Mouse (Mus musculus): ENCODE data around the gene Lsm14b. TPM values are rescaled to one million over a fixed set of nuclear protein-coding genes. Genes with fewer than 3 reads are reported as not detected.

Gene Lsm14b
- total and polyA plus RNA-seq, 3 experiments, result 34.2 to 44.4 TPM; not detected in 1

GRCm38 (mm10) chr2:180084565-180084964 lies 59.8 kb downstream of the Lsm14b start:
- Histone ChIP-seq H3K9me3 (replicated peaks; ENCODE audit: insufficient read depth, low read length) (no peaks in the 10 kb centered on the region), H3K79me2 (ENCODE audit: control insufficient read depth, insufficient read depth, low read length, poor library complexity) (no peaks in the 10 kb centered on the region), H3K4me3 (ENCODE audit: control insufficient read depth in 1 of 2, insufficient read depth in 1 of 2, low read depth in 2 of 2, low read length in 2 of 2) (no peak overlapping the region), H3K36me3 (ENCODE audit: control insufficient read depth in 1 of 2, insufficient read depth in 2 of 2, low read length in 2 of 2) (no peaks in the 10 kb centered on the region), H3K9ac (ENCODE audit: control insufficient read depth, low read depth, low read length, poor library complexity, severe bottlenecking) (no peak overlapping the region), H3K27me3 (ENCODE audit: control insufficient read depth in 1 of 2, insufficient read depth in 2 of 2, low read length in 2 of 2) (no peaks in the 10 kb centered on the region), H3K27ac (ENCODE audit: control insufficient read depth, low read depth, low read length) (no peak overlapping the region), H3K4me1 (ENCODE audit: control insufficient read depth in 1 of 2, insufficient read depth in 2 of 2, low read length in 2 of 2) (no peaks in the 10 kb centered on the region)
- TF ChIP-seq USF2 (IDR thresholded peaks at IDR 0.05; ENCODE audit: borderline replicate concordance in 1 of 2, insufficient read depth in 1 of 2, low read depth in 1 of 2, low read length in 2 of 2) (no peak), ETS1 (IDR thresholded peaks at IDR 0.05; ENCODE audit: low read depth, low read length) (no peak), POLR2AphosphoS5 (IDR thresholded peaks at IDR 0.05; ENCODE audit: borderline replicate concordance, low read depth, low read length) (no peak), ZMIZ1 (IDR thresholded peaks at IDR 0.05; ENCODE audit: low read depth, low read length) (no peak), CHD1 (IDR thresholded peaks at IDR 0.05; ENCODE audit: low read depth, low read length) (no peak), SIN3A (IDR thresholded peaks at IDR 0.05; ENCODE audit: low read length) (no peak), MAX (IDR thresholded peaks at IDR 0.05; ENCODE audit: low read length) (no peak), TBP (IDR thresholded peaks at IDR 0.05; ENCODE audit: low read depth, low read length) (no peak), POLR2AphosphoS2 (IDR thresholded peaks at IDR 0.05; ENCODE audit: low read length) (no peak), MAZ (IDR thresholded peaks at IDR 0.05; ENCODE audit: low read depth, low read length) (no peak)
- DNase-seq (ENCODE audit: low read depth, low spot score), result no peak

Other genes starting within 250 kb of the Lsm14b start
- gene Taf4, start 48.3 kb upstream of the Lsm14b start, total RNA-seq (2012; rRNA removed), result 6.3 and 9.9 TPM in 2 replicates
- gene Taf4, start 48.3 kb upstream of the Lsm14b start, polyA plus RNA-seq (2012; ENCODE audit: insufficient read depth in 1 of 2, insufficient read length in 2 of 2, low read depth in 1 of 2, low replicate concordance in 2 of 2, missing spikeins in 1 of 2), result 10 to 100 TPM in 1 of 2 experiments, not detected in 1; 21.8 TPM
- gene Psma7, start 17.4 kb downstream of the Lsm14b start, total RNA-seq (2012; rRNA removed), result 515 and 606 TPM in 2 replicates
- gene Psma7, start 17.4 kb downstream of the Lsm14b start, polyA plus RNA-seq (2012; ENCODE audit: insufficient read depth in 1 of 2, insufficient read length in 2 of 2, low read depth in 1 of 2, low replicate concordance in 2 of 2, missing spikeins in 1 of 2), result 100 to 1,000 TPM; 394 to 458 TPM
- 2.8 and 3.1 TPM in 2 replicates for gene Ss18l1, start 17.5 kb downstream of the Lsm14b start, total RNA-seq (2012; rRNA removed)
- 1 to 10 TPM in 1 of 2 experiments, not detected in 1; 4.3 TPM for gene Ss18l1, start 17.5 kb downstream of the Lsm14b start, polyA plus RNA-seq (2012; ENCODE audit: insufficient read depth in 1 of 2, insufficient read length in 2 of 2, low read depth in 1 of 2, low replicate concordance in 2 of 2, missing spikeins in 1 of 2)
- gene Mtg2, start 45.6 kb downstream of the Lsm14b start, total RNA-seq (2012; rRNA removed), result 35.2 and 41.2 TPM in 2 replicates
- gene Mtg2, start 45.6 kb downstream of the Lsm14b start, polyA plus RNA-seq (2012; ENCODE audit: insufficient read depth in 1 of 2, insufficient read length in 2 of 2, low read depth in 1 of 2, low replicate concordance in 2 of 2, missing spikeins in 1 of 2), result 10 to 100 TPM in 1 of 2 experiments, not detected in 1; 30.9 TPM
- not detected in 2 replicates for gene Hrh3, start 79.5 kb downstream of the Lsm14b start, total RNA-seq (2012; rRNA removed)
- gene Hrh3, start 79.5 kb downstream of the Lsm14b start, polyA plus RNA-seq (2012; ENCODE audit: insufficient read depth in 1 of 2, insufficient read length in 2 of 2, low read depth in 1 of 2, low replicate concordance in 2 of 2, missing spikeins in 1 of 2), result not detected
- 13.3 and 18.9 TPM in 2 replicates for gene Osbpl2, start 94.3 kb downstream of the Lsm14b start, total RNA-seq (2012; rRNA removed)
- 10 to 100 TPM in 1 of 2 experiments, not detected in 1; 25.5 TPM for gene Osbpl2, start 94.3 kb downstream of the Lsm14b start, polyA plus RNA-seq (2012; ENCODE audit: insufficient read depth in 1 of 2, insufficient read length in 2 of 2, low read depth in 1 of 2, low replicate concordance in 2 of 2, missing spikeins in 1 of 2)
- 287 and 295 TPM in 2 replicates for gene Adrm1, start 146.5 kb downstream of the Lsm14b start, total RNA-seq (2012; rRNA removed)
- gene Adrm1, start 146.5 kb downstream of the Lsm14b start, polyA plus RNA-seq (2012; ENCODE audit: insufficient read depth in 1 of 2, insufficient read length in 2 of 2, low read depth in 1 of 2, low replicate concordance in 2 of 2, missing spikeins in 1 of 2), result 100 to 1,000 TPM in 1 of 2 experiments, not detected in 1; 312 TPM
- gene Lama5, start 200.9 kb downstream of the Lsm14b start, total RNA-seq (2012; rRNA removed), result 4.5 and 6.1 TPM in 2 replicates
- gene Lama5, start 200.9 kb downstream of the Lsm14b start, polyA plus RNA-seq (2012; ENCODE audit: insufficient read depth in 1 of 2, insufficient read length in 2 of 2, low read depth in 1 of 2, low replicate concordance in 2 of 2, missing spikeins in 1 of 2), result 10 to 100 TPM in 1 of 2 experiments, not detected in 1; 14.6 TPM
- gene Rps21, start 232.4 kb downstream of the Lsm14b start, total RNA-seq (2012; rRNA removed), result 4,335 and 4,916 TPM in 2 replicates
- gene Rps21, start 232.4 kb downstream of the Lsm14b start, polyA plus RNA-seq (2012; ENCODE audit: insufficient read depth in 1 of 2, insufficient read length in 2 of 2, low read depth in 1 of 2, low replicate concordance in 2 of 2, missing spikeins in 1 of 2), result 1,000 to 10,000 TPM in 1 of 2 experiments, 100 to 1,000 TPM in 1; 995 to 1,182 TPM
- 9.3 and 10.7 TPM in 2 replicates for gene Cables2, start 248.5 kb downstream of the Lsm14b start, total RNA-seq (2012; rRNA removed)
- 10 to 100 TPM in 1 of 2 experiments, not detected in 1; 16.7 TPM for gene Cables2, start 248.5 kb downstream of the Lsm14b start, polyA plus RNA-seq (2012; ENCODE audit: insufficient read depth in 1 of 2, insufficient read length in 2 of 2, low read depth in 1 of 2, low replicate concordance in 2 of 2, missing spikeins in 1 of 2)